Mouse (Mus musculus) embryonic facial prominence, embryonic 11.5 days (tissue): ENCODE results near the gene Hmbs. TPM values are rescaled to one million over a fixed set of nuclear protein-coding genes. Genes with fewer than 3 reads are reported as not detected.
"Not testable (repeated sequence)": the region's sequence is repeated elsewhere in the genome, so short reads cannot be mapped to it uniquely, and the experiment has no call there.

ENCODE experiments used
- ATAC-seq: fragments of 200-750 bp; cut with Nextera tagmentation; replicated peaks from 2 replicates; pipeline ENCODE4 v1.8.0; 2017; ENCODE audit warnings: low read depth; ENCODE audit not compliant: insufficient number of reproducible peaks, low FRiP score, low TSS enrichment
- DNase-seq: peaks from one replicate; pipeline ENCODE4 v3.0.0-alpha.2; 2015; ENCODE audit warnings: low spot score
- H3K27ac ChIP-seq: fragments of 300-500 bp; sonication (generic); replicated peaks from 2 replicates; pipeline ENCODE4 v1.5.1; 2014; ENCODE audit warnings: mild to moderate bottlenecking, low read depth, low read length, control low read depth
- H3K27me3 ChIP-seq: fragments of 300-500 bp; sonication (generic); 2 replicates; pipeline ENCODE4 v1.6.1; 2014; ENCODE audit warnings: mild to moderate bottlenecking, low read length, moderate library complexity, mixed read lengths; ENCODE audit not compliant: control insufficient read depth, insufficient read depth
- H3K36me3 ChIP-seq: fragments of 300-500 bp; sonication (generic); replicated peaks from 2 replicates; pipeline ENCODE4 v1.6.1; 2014; ENCODE audit warnings: low read depth, mild to moderate bottlenecking, low read length, moderate library complexity, mixed read lengths; ENCODE audit not compliant: control insufficient read depth, insufficient read depth
- H3K4me1 ChIP-seq: fragments of 300-500 bp; sonication (generic); 2 replicates; pipeline ENCODE4 v1.6.1; 2014; ENCODE audit warnings: low read length, mixed read lengths; ENCODE audit not compliant: control insufficient read depth, insufficient read depth
- H3K4me2 ChIP-seq: fragments of 300-500 bp; sonication (generic); 2 replicates; pipeline ENCODE4 v1.6.1; 2014; ENCODE audit warnings: low read depth, mild to moderate bottlenecking, control low read depth, low read length, moderate library complexity
- H3K4me3 ChIP-seq: fragments of 300-500 bp; sonication (generic); 2 replicates; pipeline ENCODE4 v1.5.1; 2014; ENCODE audit warnings: low read depth, low read length, control low read depth
- H3K9ac ChIP-seq: fragments of 300-500 bp; sonication (generic); replicated peaks from 2 replicates; pipeline ENCODE4 v1.6.1; 2014; ENCODE audit warnings: mild to moderate bottlenecking, control low read depth, low read length
- H3K9me3 ChIP-seq: fragments of 300-500 bp; sonication (generic); replicated peaks from 2 replicates; pipeline ENCODE4 v1.6.1; 2016; ENCODE audit warnings: mild to moderate bottlenecking, low read length, inconsistent platforms, mixed read lengths; ENCODE audit not compliant: control insufficient read depth
- WGBS: fragments of 180-500 bp; shearing (Covaris S2); extraction: QIAGEN DNeasy Blood & Tissue Kit; methylation state at CpG from one replicate; pipeline ENCODE4 v1.1.7; 2014; 5-methylcytosine and 5-hydroxymethylcytosine counted together
- polyA plus RNA-seq: library from polyadenylated mRNA; unstranded; fragments of >200 nt; fragmentation: Nextera tagmentation; extraction: Ambion mirVana; gene quantifications from 2 replicates; pipeline ENCODE4 v1.2.1, GENCODE M21; 2014

Gene Hmbs
- polyA plus RNA-seq, 1 experiment from 2014 or later = 152 TPM

GRCm38 (mm10) chr9:44310750-44311135, 33.3 kb downstream of the Hmbs start:
- 23% methylated on average over 10 of the region's 10 CpGs for WGBS
- Histone ChIP-seq H3K27me3 (no peaks in the 10 kb centered on the region), H3K4me1 (no peaks in the 10 kb centered on the region), H3K4me2 (no peak overlapping the region), H3K4me3 (no peak overlapping the region), H3K9me3 (no peaks in the 10 kb centered on the region), H3K9ac (no peak overlapping the region), H3K27ac (no peak overlapping the region), H3K36me3 (no peaks in the 10 kb centered on the region; the same call in none of the 2 replicates)
- DNase-seq = no peak
- no peak for ATAC-seq

GRCm38 (mm10) chr9:44309756-44310155, 34.3 kb downstream of the Hmbs start:
- DNase-seq (no peak), ATAC-seq (no peak)
- Histone ChIP-seq H3K9me3 (no peaks in the 10 kb centered on the region), H3K27ac (no peak overlapping the region), H3K4me1 (no peaks in the 10 kb centered on the region), H3K4me3 (no peak overlapping the region), H3K27me3 (no peaks in the 10 kb centered on the region), H3K9ac (no peak overlapping the region), H3K36me3 (no peaks in the 10 kb centered on the region; the same call in 1 of the 2 replicates), H3K4me2 (no peak overlapping the region)
- WGBS = 56% methylated on average over 3 of the region's 3 CpGs

- no peak overlapping the region for H3K4me3 ChIP-seq
- no peak overlapping the region for H3K4me2 ChIP-seq
- H3K27me3 ChIP-seq = no peaks in the 10 kb centered on the region
- ATAC-seq (no peak), DNase-seq (no peak)
- WGBS = 85% methylated on average over 2 of the region's 2 CpGs
- H3K9ac ChIP-seq = no peak overlapping the region
- H3K36me3 ChIP-seq = no peaks in the 10 kb centered on the region
- H3K4me1 ChIP-seq = no peaks in the 10 kb centered on the region; the same call in 1 of the 2 replicates
- H3K27ac ChIP-seq = no peak overlapping the region
- H3K9me3 ChIP-seq = no peaks in the 10 kb centered on the region
Observed at GRCm38 (mm10) chr9:44307248-44307647, 36.8 kb downstream of the Hmbs start.

- Histone ChIP-seq H3K4me2 (no peak overlapping the region), H3K27ac (no peak overlapping the region), H3K4me3 (no peak overlapping the region), H3K9ac (no peak overlapping the region), H3K36me3 (no peaks in the 10 kb centered on the region), H3K27me3 (no peaks in the 10 kb centered on the region), H3K9me3 (no peaks in the 10 kb centered on the region), H3K4me1 (no peaks in the 10 kb centered on the region; the same call in 1 of the 2 replicates)
- WGBS = 91% methylated on average over 6 of the region's 6 CpGs
- DNase-seq = no peak
- no peak for ATAC-seq
Observed at GRCm38 (mm10) chr9:44306532-44306931, 37.5 kb downstream of the Hmbs start.

GRCm38 (mm10) chr9:44305466-44306079, 38.5 kb downstream of the Hmbs start, which contains the start of gene Hinfp:
Hinfp (minus strand) TSS chr9:44305671.
- H3K9me3 ChIP-seq = no peaks in the 10 kb centered on the region
- peak within 1 kb of the TSS; percentile 88 for H3K4me3 ChIP-seq
- WGBS = under 1% methylated on average over 49 of the region's 54 CpGs
- peak; percentile 100 for DNase-seq
- H3K4me2 ChIP-seq = peak within 1 kb of the TSS; percentile 72
- H3K4me1 ChIP-seq = no peaks in the 10 kb centered on the region; the same call in 1 of the 2 replicates
- H3K36me3 ChIP-seq = no peaks in the 10 kb centered on the region
- no peaks in the 10 kb centered on the region for H3K27me3 ChIP-seq
- 0 out of 2 replicates have a peak within 1 kb of the TSS, but pooled peaks have one; percentile 13 for H3K27ac ChIP-seq
- ATAC-seq = peak; percentile 99
- H3K9ac ChIP-seq = peak within 1 kb of the TSS; percentile 80

- H3K27ac ChIP-seq, ATAC-seq, H3K4me2 ChIP-seq, H3K4me1 ChIP-seq, H3K27me3 ChIP-seq, DNase-seq, H3K9ac ChIP-seq, H3K9me3 ChIP-seq, H3K4me3 ChIP-seq: not testable (repeated sequence)
- WGBS = 96% methylated on average over 3 of the region's 3 CpGs
- peaks cover 18% of the 10 kb centered on the region for H3K36me3 ChIP-seq
Observed at GRCm38 (mm10) chr9:44300001-44300400, 44.0 kb downstream of the Hmbs start.

- no peak overlapping the region for H3K27ac ChIP-seq
- H3K9me3 ChIP-seq = no peaks in the 10 kb centered on the region
- DNase-seq (peak; percentile 49), ATAC-seq (no peak)
- no peak overlapping the region for H3K4me3 ChIP-seq
- H3K9ac ChIP-seq = no peak overlapping the region
- H3K4me1 ChIP-seq = no peaks in the 10 kb centered on the region; the same call in 1 of the 2 replicates
- H3K27me3 ChIP-seq = peaks cover 3% of the 10 kb centered on the region; the same call in 1 of the 2 replicates
- WGBS = 66% methylated on average over 3 of the region's 3 CpGs
- H3K36me3 ChIP-seq = peaks cover 13% of the 10 kb centered on the region
- H3K4me2 ChIP-seq = no peak overlapping the region
Observed at GRCm38 (mm10) chr9:44292490-44292889, 51.5 kb downstream of the Hmbs start.

GRCm38 (mm10) chr9:44288959-44289291, 55.1 kb downstream of the Hmbs start:
- peaks cover 7% of the 10 kb centered on the region for H3K27me3 ChIP-seq
- 6% methylated on average over 11 of the region's 11 CpGs for WGBS
- no peak overlapping the region for H3K27ac ChIP-seq
- H3K36me3 ChIP-seq = no peaks in the 10 kb centered on the region
- peak overlapping the region; percentile 35; the same call in 1 of the 2 replicates for H3K9ac ChIP-seq
- no peaks in the 10 kb centered on the region for H3K9me3 ChIP-seq
- H3K4me3 ChIP-seq = no peak overlapping the region
- no peak overlapping the region; the same call in 1 of the 2 replicates for H3K4me2 ChIP-seq
- no peak for ATAC-seq
- DNase-seq = peak; percentile 19
- H3K4me1 ChIP-seq = no peaks in the 10 kb centered on the region; the same call in 1 of the 2 replicates
